Mouse (Mus musculus) heart, embryonic 12.5 days (tissue): Measurements from ENCODE around the gene Gpr82. TPM values are rescaled to one million over a fixed set of nuclear protein-coding genes. Genes with fewer than 3 reads are reported as not detected.

Source experiments
- ATAC-seq: fragments of 200-750 bp; cut with Nextera tagmentation; 2 replicates; pipeline ENCODE4 v1.8.0; 2017; ENCODE audit warnings: moderate TSS enrichment, moderate library complexity; ENCODE audit not compliant: insufficient number of reproducible peaks, low FRiP score
- H3K27ac ChIP-seq: fragments of 300-500 bp; sonication (generic); 2 replicates; pipeline ENCODE4 v1.5.1; 2016; ENCODE audit warnings: mild to moderate bottlenecking, moderate library complexity; ENCODE audit not compliant: poor library complexity, severe bottlenecking
- H3K27me3 ChIP-seq: fragments of 300-500 bp; sonication (generic); replicated peaks from 2 replicates; pipeline ENCODE4 v1.6.1; 2016; ENCODE audit warnings: mild to moderate bottlenecking, moderate library complexity
- H3K36me3 ChIP-seq: fragments of 300-500 bp; sonication (generic); 2 replicates; pipeline ENCODE4 v1.6.1; 2016; ENCODE audit warnings: mild to moderate bottlenecking, moderate library complexity
- H3K4me1 ChIP-seq: fragments of 300-500 bp; sonication (generic); replicated peaks from 2 replicates; pipeline ENCODE4 v1.6.1; 2016; ENCODE audit warnings: mild to moderate bottlenecking
- H3K4me2 ChIP-seq: fragments of 300-500 bp; sonication (generic); 2 replicates; pipeline ENCODE4 v1.6.1; 2016; ENCODE audit warnings: mild to moderate bottlenecking, moderate library complexity
- H3K4me3 ChIP-seq: fragments of 300-500 bp; sonication (generic); 2 replicates; pipeline ENCODE4 v1.5.1; 2016; ENCODE audit warnings: mild to moderate bottlenecking
- H3K9ac ChIP-seq: fragments of 300-500 bp; sonication (generic); 2 replicates; pipeline ENCODE4 v1.6.1; 2016; ENCODE audit warnings: mild to moderate bottlenecking, moderate library complexity
- H3K9me3 ChIP-seq: fragments of 300-500 bp; sonication (generic); replicated peaks from 2 replicates; pipeline ENCODE4 v1.6.1; 2016; ENCODE audit warnings: mild to moderate bottlenecking, moderate library complexity
- WGBS: fragments of 180-500 bp; shearing (Covaris S2); methylation state at CpG from one replicate; pipeline ENCODE4 v1.1.7; 2016; 5-methylcytosine and 5-hydroxymethylcytosine counted together
- polyA plus RNA-seq: library from polyadenylated mRNA; unstranded; fragments of >200 nt; fragmentation: Nextera tagmentation; extraction: Ambion mirVana; gene quantifications from 2 replicates; pipeline ENCODE4 v1.2.1, GENCODE M21; 2016

The Gpr82 gene
- polyA plus RNA-seq, 1 experiment from 2014 or later = 0.09 TPM

- H3K36me3 ChIP-seq = no peaks in the 10 kb centered on the region
- H3K27ac ChIP-seq = no peak overlapping the region
- H3K4me3 ChIP-seq = no peak overlapping the region
- no peaks in the 10 kb centered on the region for H3K9me3 ChIP-seq
- H3K9ac ChIP-seq = no peak overlapping the region
- no peaks in the 10 kb centered on the region for H3K4me1 ChIP-seq
- no peaks in the 10 kb centered on the region for H3K27me3 ChIP-seq
- ATAC-seq = no peak
- no peak overlapping the region for H3K4me2 ChIP-seq
- WGBS = 82% methylated on average over 3 of the region's 3 CpGs
These were observed 6.2 kb upstream of the Gpr82 start for GRCm38 (mm10) chrX:13655005-13655421.

GRCm38 (mm10) chrX:13655906-13656305, 5.3 kb upstream of the Gpr82 start:
- 75% methylated on average over 6 of the region's 6 CpGs for WGBS
- Histone ChIP-seq H3K9me3 (no peaks in the 10 kb centered on the region), H3K36me3 (no peaks in the 10 kb centered on the region), H3K27ac (no peak overlapping the region), H3K4me1 (no peaks in the 10 kb centered on the region), H3K27me3 (no peaks in the 10 kb centered on the region), H3K9ac (no peak overlapping the region), H3K4me2 (no peak overlapping the region), H3K4me3 (no peak overlapping the region)
- ATAC-seq = no peak

DNA sequence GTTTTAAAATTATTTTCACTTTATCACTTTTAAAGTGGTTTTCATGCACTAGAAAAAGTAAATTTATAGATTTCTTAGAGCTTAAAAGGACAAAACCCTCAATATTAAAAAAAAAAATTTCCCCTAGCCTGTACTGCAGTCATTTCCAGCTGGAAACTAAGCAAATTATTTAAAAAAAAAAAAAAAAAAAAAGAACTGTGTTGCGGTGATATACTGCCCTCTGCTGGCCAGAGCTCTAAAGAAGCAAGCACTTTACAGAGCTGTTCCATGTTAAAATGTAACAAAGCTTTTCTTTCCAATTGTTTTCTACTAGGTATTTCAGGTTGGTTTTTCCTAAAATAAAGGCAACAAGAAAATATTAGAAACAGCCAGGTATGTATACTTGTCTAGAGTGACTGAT, 4.4 kb upstream of the Gpr82 start:
- Histone ChIP-seq H3K9me3 (no peaks in the 10 kb centered on the region), H3K4me1 (no peaks in the 10 kb centered on the region), H3K27me3 (no peaks in the 10 kb centered on the region), H3K9ac (no peak overlapping the region), H3K4me2 (no peak overlapping the region), H3K27ac (no peak overlapping the region), H3K36me3 (no peaks in the 10 kb centered on the region), H3K4me3 (no peak overlapping the region)
- WGBS = 4% methylated on average over 1 of the region's 1 CpGs
- ATAC-seq = no peak

DNA sequence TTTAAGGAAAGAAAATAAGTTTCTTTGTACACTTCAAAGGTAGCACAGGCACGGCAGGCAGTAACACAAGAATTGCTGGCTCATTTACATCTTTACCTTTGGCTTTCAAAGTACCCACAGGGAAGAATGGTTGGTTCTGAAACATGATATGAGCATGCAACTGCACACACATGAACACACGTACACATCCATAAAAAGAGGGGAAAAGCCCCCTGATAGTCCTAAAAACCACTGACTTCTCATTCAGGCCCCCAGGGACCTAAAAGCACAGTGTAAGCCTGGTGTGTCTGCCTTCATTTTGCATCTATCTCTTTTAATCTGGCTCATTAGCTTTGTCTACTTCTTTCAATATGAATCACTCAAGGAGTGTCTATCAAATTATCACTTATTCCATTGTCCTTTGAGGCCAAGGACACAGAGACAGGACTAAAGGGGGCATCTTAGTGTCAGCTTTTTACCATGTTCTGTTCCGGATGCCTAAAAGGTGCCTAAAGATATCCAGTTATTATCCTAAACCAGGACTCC, 2.5 kb upstream of the Gpr82 start:
- H3K4me3 ChIP-seq = no peak overlapping the region
- WGBS = 69% methylated on average over 3 of the region's 3 CpGs

GRCm38 (mm10) chrX:13659201-13659890, 1.8 kb upstream of the Gpr82 start:
- no peak overlapping the region for H3K9ac ChIP-seq
- H3K4me2 ChIP-seq = no peak overlapping the region
- H3K27ac ChIP-seq = no peak overlapping the region
- no peak for ATAC-seq
- no peaks in the 10 kb centered on the region for H3K4me1 ChIP-seq
- H3K36me3 ChIP-seq = no peaks in the 10 kb centered on the region
- no peak overlapping the region for H3K4me3 ChIP-seq
- no peaks in the 10 kb centered on the region for H3K27me3 ChIP-seq
- 74% methylated on average over 4 of the region's 4 CpGs for WGBS
- no peaks in the 10 kb centered on the region for H3K9me3 ChIP-seq

More for the DNA sequence above, 2.5 kb upstream of the Gpr82 start:
- Histone ChIP-seq H3K27me3 (no peaks in the 10 kb centered on the region), H3K4me2 (no peak overlapping the region), H3K9ac (no peak overlapping the region), H3K9me3 (no peaks in the 10 kb centered on the region), H3K4me1 (no peaks in the 10 kb centered on the region), H3K36me3 (no peaks in the 10 kb centered on the region), H3K27ac (no peak overlapping the region)
- ATAC-seq = no peak

- H3K27ac ChIP-seq = no peak overlapping the region
- H3K36me3 ChIP-seq = no peaks in the 10 kb centered on the region
- no peaks in the 10 kb centered on the region for H3K9me3 ChIP-seq
- H3K4me1 ChIP-seq = no peaks in the 10 kb centered on the region
- H3K27me3 ChIP-seq = no peaks in the 10 kb centered on the region
- no peak for ATAC-seq
- 58% methylated on average over 5 of the region's 5 CpGs for WGBS
- H3K9ac ChIP-seq = no peak overlapping the region
- no peak overlapping the region for H3K4me2 ChIP-seq
- H3K4me3 ChIP-seq = no peak overlapping the region
These were observed 7.7 kb downstream of the Gpr82 start for GRCm38 (mm10) chrX:13668867-13669266.

- H3K9ac ChIP-seq = no peak overlapping the region
- H3K4me1 ChIP-seq = no peaks in the 10 kb centered on the region
- H3K4me3 ChIP-seq = no peak overlapping the region
- WGBS = 82% methylated on average over 3 of the region's 3 CpGs
- ATAC-seq = no peak
- no peaks in the 10 kb centered on the region for H3K27me3 ChIP-seq
- no peak overlapping the region for H3K27ac ChIP-seq
- no peaks in the 10 kb centered on the region for H3K36me3 ChIP-seq
- H3K9me3 ChIP-seq = no peaks in the 10 kb centered on the region
- no peak overlapping the region for H3K4me2 ChIP-seq
These were observed 9.2 kb downstream of the Gpr82 start for GRCm38 (mm10) chrX:13670342-13670741.

DNA sequence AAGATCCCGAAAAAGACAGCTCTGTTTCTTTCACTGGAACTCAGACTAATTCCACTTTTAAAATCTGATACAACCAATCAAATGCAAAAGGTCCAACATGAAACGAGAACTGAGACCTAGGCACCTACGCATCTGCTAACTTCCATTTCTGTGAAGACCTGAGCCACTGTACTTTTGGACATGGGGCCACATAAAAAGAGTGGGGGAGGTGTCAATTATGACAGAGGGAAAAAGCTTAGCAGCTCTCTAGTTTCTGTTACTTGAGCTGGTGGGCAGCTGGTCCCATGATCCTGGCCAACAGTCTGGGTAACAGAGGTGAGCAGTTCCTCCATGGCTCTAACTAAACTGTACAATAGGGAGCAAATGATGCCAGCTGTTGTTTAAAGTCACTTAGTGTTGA, 11.8 kb downstream of the Gpr82 start:
- Histone ChIP-seq H3K27ac (no peak overlapping the region), H3K9ac (no peak overlapping the region), H3K4me3 (no peak overlapping the region), H3K36me3 (no peaks in the 10 kb centered on the region), H3K4me2 (no peak overlapping the region), H3K4me1 (no peaks in the 10 kb centered on the region), H3K9me3 (no peaks in the 10 kb centered on the region), H3K27me3 (no peaks in the 10 kb centered on the region)
- WGBS = 78% methylated on average over 3 of the region's 3 CpGs
- no peak for ATAC-seq

DNA sequence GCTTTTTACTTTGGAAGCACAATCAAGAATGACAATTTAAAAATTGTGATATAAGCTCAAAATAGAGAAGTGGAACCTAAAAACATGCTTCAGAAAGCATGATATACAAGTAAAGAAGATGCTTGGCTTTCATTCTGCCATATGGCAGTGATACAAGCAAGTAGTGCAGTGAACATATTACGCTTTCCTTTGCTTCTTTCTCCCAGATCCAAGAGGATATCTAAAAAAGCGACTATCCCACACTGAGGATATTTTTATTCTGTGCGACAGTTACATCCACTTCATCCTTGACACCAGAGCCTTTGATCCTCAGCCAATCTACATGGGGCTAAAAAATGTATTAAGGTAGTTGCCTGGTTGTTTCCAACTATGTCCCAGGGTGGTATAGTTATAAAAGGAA, 20.6 kb downstream of the Gpr82 start:
- H3K27ac ChIP-seq = no peak overlapping the region
- 70% methylated on average over 3 of the region's 3 CpGs for WGBS
- H3K27me3 ChIP-seq = no peaks in the 10 kb centered on the region

DNA sequence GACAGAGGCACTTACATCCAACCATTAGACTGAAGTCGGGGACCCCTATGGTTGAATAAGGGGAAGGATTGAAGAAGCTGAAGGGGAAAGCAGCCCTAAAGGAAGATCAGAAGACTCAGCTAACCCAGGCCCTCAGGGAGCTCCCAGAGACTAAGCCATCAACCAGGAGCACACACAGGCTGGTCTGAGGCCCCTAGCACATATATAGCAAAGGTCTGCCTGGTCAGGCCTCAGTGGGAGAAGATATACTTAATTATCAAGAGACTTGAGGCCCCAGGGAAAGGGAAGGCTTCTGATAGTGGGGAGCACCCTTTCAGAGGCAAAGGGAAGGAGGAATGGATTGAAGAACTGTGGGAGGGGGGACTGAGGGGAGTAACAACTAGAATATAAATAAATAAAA, 25.4 kb downstream of the Gpr82 start:
- no peak for ATAC-seq
- H3K9ac ChIP-seq = no peak overlapping the region
- WGBS = 78% methylated on average over 1 of the region's 1 CpGs
- H3K27me3 ChIP-seq = no peaks in the 10 kb centered on the region
- no peak overlapping the region for H3K4me2 ChIP-seq
- no peaks in the 10 kb centered on the region for H3K9me3 ChIP-seq
- H3K4me3 ChIP-seq = no peak overlapping the region
- no peaks in the 10 kb centered on the region for H3K4me1 ChIP-seq
- no peaks in the 10 kb centered on the region for H3K36me3 ChIP-seq
- H3K27ac ChIP-seq = no peak overlapping the region

More for the DNA sequence above, 20.6 kb downstream of the Gpr82 start:
- Histone ChIP-seq H3K9me3 (no peaks in the 10 kb centered on the region), H3K36me3 (no peaks in the 10 kb centered on the region), H3K4me1 (no peaks in the 10 kb centered on the region), H3K4me2 (no peak overlapping the region), H3K4me3 (no peak overlapping the region), H3K9ac (no peak overlapping the region)
- no peak for ATAC-seq

DNA sequence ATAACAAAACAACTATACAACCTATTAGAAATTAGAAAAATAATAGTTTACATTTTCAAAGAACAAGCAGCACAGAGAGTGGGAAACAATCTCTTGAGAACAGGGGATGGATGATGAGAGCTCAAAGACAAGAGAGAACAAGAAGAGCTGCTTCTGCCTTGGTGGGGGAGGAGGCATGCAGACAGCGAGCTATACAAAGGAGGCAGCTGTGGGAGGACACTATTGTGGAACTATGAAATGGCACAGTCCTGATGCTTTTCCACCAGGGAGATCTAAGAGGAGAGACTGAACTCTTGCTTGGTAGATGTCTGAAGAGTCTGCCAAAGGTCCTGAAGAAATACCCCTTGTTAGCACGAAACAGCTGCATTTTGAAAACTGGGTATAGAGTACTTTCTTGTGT, 27.2 kb downstream of the Gpr82 start:
- Histone ChIP-seq H3K4me3 (no peak overlapping the region), H3K4me2 (no peak overlapping the region), H3K9ac (no peak overlapping the region), H3K9me3 (no peaks in the 10 kb centered on the region), H3K27me3 (no peaks in the 10 kb centered on the region), H3K27ac (no peak overlapping the region), H3K36me3 (no peaks in the 10 kb centered on the region), H3K4me1 (no peaks in the 10 kb centered on the region)
- 58% methylated on average over 2 of the region's 2 CpGs for WGBS
- ATAC-seq = no peak

DNA sequence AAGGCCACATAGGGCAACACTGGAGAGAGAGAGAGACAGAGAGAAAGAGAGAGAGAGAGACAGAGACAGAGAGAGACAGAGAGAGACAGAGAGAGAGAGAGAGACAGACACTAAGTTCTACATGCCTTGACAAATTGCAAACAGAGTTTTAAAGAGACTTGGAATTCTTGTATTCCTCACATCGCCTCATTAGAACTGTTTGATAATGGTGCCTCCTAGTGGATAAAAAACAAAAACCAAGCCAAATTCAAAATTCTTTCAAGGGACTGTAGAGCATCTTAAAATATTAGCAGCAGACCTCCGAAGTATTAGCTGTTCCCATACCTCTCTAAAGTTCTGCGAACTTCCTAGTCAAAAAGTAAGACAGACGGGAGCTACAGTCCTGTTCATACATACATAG, 30.7 kb downstream of the Gpr82 start:
- Histone ChIP-seq H3K4me2 (no peak overlapping the region), H3K4me1 (no peaks in the 10 kb centered on the region), H3K9ac (no peak overlapping the region), H3K36me3 (no peaks in the 10 kb centered on the region), H3K4me3 (no peak overlapping the region), H3K27ac (no peak overlapping the region), H3K9me3 (no peaks in the 10 kb centered on the region), H3K27me3 (no peaks in the 10 kb centered on the region)
- 80% methylated on average over 4 of the region's 4 CpGs for WGBS
- no peak for ATAC-seq
